Mouse (Mus musculus) CH12.LX (cell line): Measurements from ENCODE around the gene Ppt1.

Experiments used
- MAZ ChIP-seq: IDR thresholded peaks from 2 replicates; pipeline ENCODE4 v1.6.1; 2012; ENCODE audit warnings: low read depth, mild to moderate bottlenecking, inconsistent platforms, low read length, improper control_type of control experiment, moderate library complexity
- POLR2A ChIP-seq: IDR thresholded peaks from 2 replicates; pipeline ENCODE4 v1.6.1; 2011; ENCODE audit warnings: low read depth, mild to moderate bottlenecking, improper control_type of control experiment, low read length

GRCm38 (mm10) chr4:122890881-122891481 lies 54.9 kb downstream of the Ppt1 start:
- TF ChIP-seq POLR2A (no peak), MAZ (no peak)
